Mouse (Mus musculus): ENCODE results near the gene Ergic2.
"Not testable (repeated sequence)": the region's sequence is repeated elsewhere in the genome, so short reads cannot be mapped to it uniquely, and the experiment has no call there.

- TF ChIP-seq CTCF (IDR thresholded peaks at IDR 0.05; ENCODE audit: control insufficient read depth, insufficient read depth, insufficient replicate concordance, low read depth, low read length); POLR2A (IDR thresholded peaks at IDR 0.05; ENCODE audit: control insufficient read depth, low read depth, low read length): not testable (repeated sequence)
Measured at GRCm38 (mm10) chr6:148152305-148152704, 59.9 kb downstream of the Ergic2 start.

Data from testis, adult 2 months (tissue).